Mouse (Mus musculus) embryonic fibroblast, embryonic 13.5 days (primary cell): ENCODE measurements around the gene Cfap43.

Experiments
- CTCF ChIP-seq: IDR thresholded peaks from 2 replicates; pipeline ENCODE4 v1.5.1; 2011; ENCODE audit warnings: mild to moderate bottlenecking, control low read depth, low read length, moderate library complexity, borderline replicate concordance; ENCODE audit not compliant: insufficient read depth
- POLR2A ChIP-seq: IDR thresholded peaks from 2 replicates; pipeline ENCODE4 v1.6.1; 2011; ENCODE audit warnings: low read depth, mild to moderate bottlenecking, control low read depth, low read length, moderate library complexity

GRCm38 (mm10) chr19:47900558-47900957 is 18.5 kb downstream of the Cfap43 start:
- TF ChIP-seq CTCF (no peak), POLR2A (no peak)
